Mouse (Mus musculus): ENCODE measurements at regions not wholly inside any gene's neighbourhood (a gene's known extent, or its start where the extent isn't known, plus 50 kb on each side); places are given as distances from the start of the nearest gene placed in this dataset.

GRCm38 (mm10) chr3:70566140-70566857 lies 558.9 kb downstream of the Otol1 start:
- DNase-seq (ENCODE audit: inconsistent age in 2 of 2, low spot score in 1 of 2): no peak

- no peak for DNase-seq (ENCODE audit: inconsistent age in 2 of 2, low spot score in 1 of 2)
Observed at GRCm38 (mm10) chr3:70594785-70595184, 587.4 kb downstream of the Otol1 start.

Data from adrenal gland, adult (tissue).